Mouse (Mus musculus): Measurements from ENCODE around the gene Frat2. TPM values are rescaled to one million over a fixed set of nuclear protein-coding genes. Genes with fewer than 3 reads are reported as not detected.

Frat2 gene
- total and polyA plus RNA-seq, 3 experiments = 55.6 to 110 TPM; not detected in 1

- H3K4me1 ChIP-seq (ENCODE audit: control insufficient read depth in 1 of 2, insufficient read depth in 2 of 2, low read length in 2 of 2) = peaks cover 16 to 37% of the 10 kb centered on the region in 2 experiments
- H3K79me2 ChIP-seq (ENCODE audit: control insufficient read depth, insufficient read depth, low read length, poor library complexity) = peaks cover 31% of the 10 kb centered on the region
- peak; percentile 64 for DNase-seq (ENCODE audit: low read depth, low spot score)
- H3K27me3 ChIP-seq (ENCODE audit: control insufficient read depth in 1 of 2, insufficient read depth in 2 of 2, low read length in 2 of 2) = no peaks in the 10 kb centered on the region
- peak overlapping the region; percentile 95 for H3K9ac ChIP-seq (ENCODE audit: control insufficient read depth, low read depth, low read length, poor library complexity, severe bottlenecking)
- H3K9me3 ChIP-seq (replicated peaks; ENCODE audit: insufficient read depth, low read length) = no peaks in the 10 kb centered on the region
- H3K27ac ChIP-seq (ENCODE audit: control insufficient read depth, low read depth, low read length) = peak overlapping the region; percentile 94
- H3K4me3 ChIP-seq (ENCODE audit: control insufficient read depth in 1 of 2, insufficient read depth in 1 of 2, low read depth in 2 of 2, low read length in 2 of 2) = peak overlapping the region; percentile 78 to 83
- peaks cover 0 to 33% of the 10 kb centered on the region in 2 experiments; a peak in 2 of 4 replicates for H3K36me3 ChIP-seq (ENCODE audit: control insufficient read depth in 1 of 2, insufficient read depth in 2 of 2, low read length in 2 of 2)
- TF ChIP-seq POLR2AphosphoS2 (IDR thresholded peaks at IDR 0.05; ENCODE audit: low read length) = peak; percentile 3; the same call in 1 of the 2 replicates
- peak; percentile 38; the same call in 1 of the 2 replicates for TF ChIP-seq NELFE (IDR thresholded peaks at IDR 0.05; ENCODE audit: low read depth, low read length)
- no peak for TF ChIP-seq ZC3H11A (IDR thresholded peaks at IDR 0.05; ENCODE audit: low read depth, low read length)
- no peak for TF ChIP-seq MAFK (IDR thresholded peaks at IDR 0.05; ENCODE audit: borderline replicate concordance, low read depth, low read length)
- 0 out of 2 replicates have a peak, but pooled peaks have one; percentile 13 for TF ChIP-seq TCF12 (IDR thresholded peaks at IDR 0.05; ENCODE audit: low read depth, low read length)
- TF ChIP-seq BHLHE40 (IDR thresholded peaks at IDR 0.05; ENCODE audit: borderline replicate concordance, low read depth, low read length) = no peak
- no peak for TF ChIP-seq EP300 (IDR thresholded peaks at IDR 0.05; ENCODE audit: low read depth in 1 of 2, low read length in 2 of 2)
- TF ChIP-seq MXI1 (IDR thresholded peaks at IDR 0.05; ENCODE audit: low read depth, low read length) = no peak
These were observed 16.1 kb downstream of the Frat2 start for GRCm38 (mm10) chr19:41831718-41832391.

DNA sequence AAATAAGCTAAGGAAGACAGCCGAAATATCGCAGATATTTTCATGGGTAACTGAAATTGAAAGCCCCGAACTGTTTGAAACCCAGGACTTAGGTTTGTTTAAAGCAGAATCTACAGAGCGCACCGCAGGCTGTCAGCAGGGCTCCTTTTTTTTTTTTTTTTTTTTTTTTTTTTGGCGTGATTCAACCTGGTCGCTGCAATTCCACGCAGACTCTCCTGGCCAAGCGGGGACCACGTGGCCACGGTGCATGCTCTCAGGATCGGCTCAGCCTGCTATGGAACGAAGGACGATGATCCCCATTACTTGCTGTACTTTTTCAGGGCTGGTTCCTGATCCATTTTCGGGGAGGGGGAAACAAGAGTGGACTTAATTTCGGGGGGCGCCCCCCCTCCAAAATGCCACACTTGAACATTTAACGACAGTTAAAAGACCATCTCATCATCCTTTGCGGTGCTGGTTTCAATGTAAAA is 16.8 kb downstream of the Frat2 start:
- no peaks in the 10 kb centered on the region for H3K27me3 ChIP-seq (ENCODE audit: control insufficient read depth in 1 of 2, insufficient read depth in 2 of 2, low read length in 2 of 2)
- no peak for DNase-seq (ENCODE audit: low read depth, low spot score)
- peaks cover 0 to 32% of the 10 kb centered on the region in 2 experiments; a peak in 2 of 4 replicates for H3K36me3 ChIP-seq (ENCODE audit: control insufficient read depth in 1 of 2, insufficient read depth in 2 of 2, low read length in 2 of 2)
- H3K79me2 ChIP-seq (ENCODE audit: control insufficient read depth, insufficient read depth, low read length, poor library complexity) = peaks cover 31% of the 10 kb centered on the region
- peaks cover 15 to 30% of the 10 kb centered on the region in 2 experiments for H3K4me1 ChIP-seq (ENCODE audit: control insufficient read depth in 1 of 2, insufficient read depth in 2 of 2, low read length in 2 of 2)
- H3K4me3 ChIP-seq (ENCODE audit: control insufficient read depth in 1 of 2, insufficient read depth in 1 of 2, low read depth in 2 of 2, low read length in 2 of 2) = peak overlapping the region; percentile 78 to 83
- H3K9me3 ChIP-seq (replicated peaks; ENCODE audit: insufficient read depth, low read length) = no peaks in the 10 kb centered on the region
- peak overlapping the region; percentile 94 for H3K27ac ChIP-seq (ENCODE audit: control insufficient read depth, low read depth, low read length)
- H3K9ac ChIP-seq (ENCODE audit: control insufficient read depth, low read depth, low read length, poor library complexity, severe bottlenecking) = peak overlapping the region; percentile 95
- TF ChIP-seq MAZ (IDR thresholded peaks at IDR 0.05; ENCODE audit: low read depth, low read length) (peak; percentile 54; the same call in 1 of the 2 replicates), GATA1 (IDR thresholded peaks at IDR 0.05; ENCODE audit: low read depth, low read length) (no peak), MXI1 (IDR thresholded peaks at IDR 0.05; ENCODE audit: low read depth, low read length) (peak; percentile 99), GABPA (IDR thresholded peaks at IDR 0.05; ENCODE audit: low read depth, low read length) (no peak), CTCF (IDR thresholded peaks at IDR 0.05 in 2 of 3, conservative IDR thresholded peaks at IDR 0.05 in 1 of 3; ENCODE audit: control insufficient read depth in 1 of 3, insufficient read depth in 1 of 3, low read depth in 2 of 3, low read length in 3 of 3, poor library complexity in 1 of 3, severe bottlenecking in 1 of 3) (no peak), TCF12 (IDR thresholded peaks at IDR 0.05; ENCODE audit: low read depth, low read length) (no peak), POLR2A (IDR thresholded peaks at IDR 0.05; ENCODE audit: control insufficient read depth in 1 of 2, insufficient read depth in 1 of 2, low read depth in 1 of 2, low read length in 2 of 2, poor library complexity in 1 of 2) (peak in 1 of 2 experiments; percentile 58; a peak in 3 of 4 replicates), ELF1 (IDR thresholded peaks at IDR 0.05; ENCODE audit: low read depth, low read length) (no peak), HCFC1 (IDR thresholded peaks at IDR 0.05; ENCODE audit: low read depth, low read length) (peak; percentile 64), MAFK (IDR thresholded peaks at IDR 0.05; ENCODE audit: borderline replicate concordance, low read depth, low read length) (no peak), E2F4 (IDR thresholded peaks at IDR 0.05; ENCODE audit: borderline replicate concordance, low read depth, low read length) (no peak; the same call in 1 of the 2 replicates), ETS1 (IDR thresholded peaks at IDR 0.05; ENCODE audit: low read depth, low read length) (0 out of 2 replicates have a peak, but pooled peaks have one; percentile 39), MEF2A (IDR thresholded peaks at IDR 0.05; ENCODE audit: extremely low read depth, insufficient replicate concordance, low read depth, low read length, poor library complexity, severe bottlenecking) (no peak), MYC (IDR thresholded peaks at IDR 0.05; ENCODE audit: low read depth, low read length) (peak; percentile 99), ZNF384 (IDR thresholded peaks at IDR 0.05; ENCODE audit: low read depth, low read length) (peak; percentile 99), CHD2 (IDR thresholded peaks at IDR 0.05; ENCODE audit: low read length) (no peak), USF1 (IDR thresholded peaks at IDR 0.05; ENCODE audit: low read depth, low read length) (peak; percentile 92), RCOR1 (IDR thresholded peaks at IDR 0.05; ENCODE audit: low read depth, low read length) (no peak), UBTF (IDR thresholded peaks at IDR 0.05; ENCODE audit: borderline replicate concordance, insufficient read depth, low read depth, low read length) (0 out of 2 replicates have a peak, but pooled peaks have one; percentile 24), CHD1 (IDR thresholded peaks at IDR 0.05; ENCODE audit: low read depth, low read length) (0 out of 2 replicates have a peak, but pooled peaks have one; percentile 80), MYB (IDR thresholded peaks at IDR 0.05; ENCODE audit: low read depth, low read length) (no peak), POLR2AphosphoS2 (IDR thresholded peaks at IDR 0.05; ENCODE audit: low read length) (peak; percentile 15; the same call in 1 of the 2 replicates), TAL1 (IDR thresholded peaks at IDR 0.05; ENCODE audit: low read length) (no peak), MAX (IDR thresholded peaks at IDR 0.05; ENCODE audit: low read length) (peak; percentile 98), RAD21 (IDR thresholded peaks at IDR 0.05; ENCODE audit: low read depth, low read length) (no peak)

All from MEL (cell line).